Mouse (Mus musculus) megakaryocyte-erythroid progenitor cell, adult 5-6 weeks (primary cell): ENCODE results near the gene Armc9. TPM values are rescaled to one million over a fixed set of nuclear protein-coding genes. Genes with fewer than 3 reads are reported as not detected.

Source experiments
- ATAC-seq: replicated peaks from 2 replicates; pipeline ENCODE4 v1.8.0; 2016; ENCODE audit warnings: mild to moderate bottlenecking, inconsistent platforms; ENCODE audit not compliant: severe bottlenecking, poor library complexity, low FRiP score, low TSS enrichment
- total RNA-seq, 2 experiments: library from RNA; stranded (forward) in 1 of 2; stranded (reverse) in 1 of 2; fragments of 200-1000, 215-1000 nt in 1 of 2; fragments of >200 nt in 1 of 2; fragmentation: Nextera tagmentation in 1 of 2; gene quantifications; 2 replicates each; pipeline ENCODE4 v1.2.3; 2014 to 2017

Armc9 gene
- total RNA-seq, 2 experiments from 2014 or later, result 8.8 to 25.4 TPM

DNA sequence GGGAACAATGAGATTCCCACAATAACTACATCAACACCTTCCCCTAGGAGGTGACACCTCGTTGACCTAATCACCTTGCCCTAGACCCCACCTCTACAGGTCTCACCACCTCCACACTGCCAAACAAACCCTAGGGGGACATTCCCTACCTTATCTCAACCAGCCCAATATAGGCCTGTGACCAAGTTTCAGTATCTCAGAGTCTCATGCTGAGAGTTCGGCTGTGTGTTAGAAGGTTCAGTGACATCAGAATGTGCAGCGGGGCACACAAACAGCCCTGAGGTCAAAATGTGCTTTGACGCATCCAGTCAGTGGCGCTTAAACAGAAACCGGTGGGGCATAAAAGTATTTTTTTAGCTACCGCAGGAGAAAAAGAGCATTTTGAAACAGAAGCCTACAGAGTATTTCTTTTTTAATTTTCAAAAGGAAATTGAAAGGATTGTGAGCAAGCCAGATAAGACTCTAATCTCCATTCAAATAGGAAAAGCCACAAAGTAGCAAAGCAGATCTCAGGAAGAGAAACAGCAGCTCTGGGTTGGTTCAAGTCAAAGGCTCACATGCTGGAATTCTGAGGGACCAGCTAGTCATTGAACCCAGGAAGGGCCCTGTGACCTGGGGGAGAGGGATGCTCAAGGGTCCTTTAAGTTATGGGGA is 103.7 kb downstream of the Armc9 start:
- ATAC-seq, result peak; percentile 69

GRCm38 (mm10) chr1:86263564-86264339 is 109.2 kb downstream of the Armc9 start:
- peak; percentile 49 for ATAC-seq

- no peak for ATAC-seq
Measured at GRCm38 (mm10) chr1:86265060-86265459, 110.5 kb downstream of the Armc9 start.

- peak; percentile 77 for ATAC-seq
Measured at GRCm38 (mm10) chr1:86268492-86269189, 114.1 kb downstream of the Armc9 start.

DNA sequence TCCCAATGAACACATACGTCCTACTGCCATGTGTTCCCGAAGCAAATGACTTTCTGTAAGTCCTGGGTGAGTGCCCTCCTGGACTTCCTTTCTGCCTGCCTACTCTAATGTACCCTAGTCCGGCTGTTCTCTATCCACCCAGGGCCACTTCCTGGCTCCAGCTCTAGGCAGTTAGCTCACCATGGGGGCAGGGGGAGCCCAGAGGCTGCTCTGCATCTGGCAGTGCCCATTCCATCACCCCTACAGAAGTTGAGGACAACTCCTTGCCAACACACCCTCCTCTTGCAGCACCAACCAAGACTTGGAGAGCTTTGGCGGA is 114.6 kb downstream of the Armc9 start:
- no peak for ATAC-seq

GRCm38 (mm10) chr1:86271707-86272106 is 117.1 kb downstream of the Armc9 start:
- ATAC-seq, result no peak

DNA sequence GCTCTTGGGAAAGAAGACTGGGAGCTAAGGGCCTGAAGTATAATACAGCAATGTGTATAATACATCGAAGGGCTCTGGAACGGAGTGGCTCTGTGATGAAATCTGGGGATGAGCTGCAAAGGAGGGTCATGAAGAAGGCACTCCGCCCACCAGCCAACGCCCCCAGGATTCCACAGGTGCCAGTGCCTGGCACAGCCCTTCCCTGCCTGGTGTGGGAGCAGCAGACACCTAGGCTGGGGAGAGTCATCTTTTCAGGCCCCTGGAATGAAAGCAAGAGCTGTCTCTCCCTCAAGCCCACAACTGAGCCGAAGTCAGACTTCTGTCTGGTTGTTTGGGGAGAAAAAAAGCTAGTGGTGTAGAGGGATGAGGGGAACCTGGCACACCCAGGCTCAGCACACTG is 122.5 kb downstream of the Armc9 start:
- no peak for ATAC-seq

DNA sequence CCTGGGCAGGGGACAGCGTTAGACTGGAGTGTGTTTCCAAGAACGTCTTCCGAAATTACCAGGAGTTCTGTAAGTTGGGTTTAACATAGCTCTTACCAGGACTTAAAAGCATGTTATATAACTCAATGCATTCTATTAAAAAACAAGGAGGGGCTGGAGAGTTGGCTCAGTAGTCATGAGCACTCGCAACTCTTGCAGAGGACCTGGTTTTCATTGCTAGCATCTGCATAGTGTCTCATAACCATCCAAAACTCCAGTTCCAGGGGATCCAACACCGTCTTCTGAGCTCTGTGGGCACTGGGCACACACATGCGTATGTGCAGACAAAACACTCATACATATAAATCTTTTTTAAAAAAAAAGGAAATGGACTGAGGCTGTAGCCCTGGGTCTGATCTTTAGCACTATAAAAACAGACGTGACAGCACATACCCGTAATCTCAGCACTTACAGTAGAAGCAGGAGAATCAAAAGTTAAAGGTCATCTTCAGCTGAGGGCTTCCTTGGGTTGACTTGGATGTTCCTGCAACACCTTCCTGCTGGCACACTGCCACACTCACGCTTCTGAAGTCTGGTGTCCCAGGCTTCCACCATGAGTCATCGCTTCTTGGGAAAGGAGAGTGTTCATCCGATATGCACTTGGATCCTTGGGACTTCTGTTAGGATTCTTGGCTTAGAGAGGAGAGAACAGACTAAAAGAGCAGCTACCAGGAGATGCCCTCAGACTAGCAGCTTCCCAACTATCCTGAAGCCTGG is 127.4 kb downstream of the Armc9 start:
- ATAC-seq, result no peak

GRCm38 (mm10) chr1:86284101-86284500 is 129.5 kb downstream of the Armc9 start:
- ATAC-seq, result no peak

- no peak for ATAC-seq
Measured at GRCm38 (mm10) chr1:86285295-86285694, 130.7 kb downstream of the Armc9 start.

DNA sequence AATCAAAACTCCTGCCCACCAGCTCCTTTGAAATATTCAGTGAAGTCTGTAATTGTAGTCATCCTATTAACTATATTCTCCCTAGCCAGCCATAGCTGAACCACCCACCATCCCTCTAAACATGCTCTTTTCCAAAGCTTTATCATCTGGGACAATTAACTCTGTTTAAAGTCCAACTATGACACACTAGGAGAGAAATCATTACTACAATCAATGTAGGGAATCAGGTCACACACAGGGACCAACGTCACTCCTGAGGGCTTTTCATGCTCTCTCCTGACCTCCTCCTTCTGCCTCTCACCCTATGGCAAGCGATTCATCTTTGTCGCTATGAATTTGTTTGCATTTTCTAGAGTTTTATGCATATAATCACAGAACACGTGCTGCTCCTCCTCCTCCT is 132.9 kb downstream of the Armc9 start:
- ATAC-seq, result no peak

- no peak for ATAC-seq
Measured at GRCm38 (mm10) chr1:86290452-86290851, 135.9 kb downstream of the Armc9 start.

DNA sequence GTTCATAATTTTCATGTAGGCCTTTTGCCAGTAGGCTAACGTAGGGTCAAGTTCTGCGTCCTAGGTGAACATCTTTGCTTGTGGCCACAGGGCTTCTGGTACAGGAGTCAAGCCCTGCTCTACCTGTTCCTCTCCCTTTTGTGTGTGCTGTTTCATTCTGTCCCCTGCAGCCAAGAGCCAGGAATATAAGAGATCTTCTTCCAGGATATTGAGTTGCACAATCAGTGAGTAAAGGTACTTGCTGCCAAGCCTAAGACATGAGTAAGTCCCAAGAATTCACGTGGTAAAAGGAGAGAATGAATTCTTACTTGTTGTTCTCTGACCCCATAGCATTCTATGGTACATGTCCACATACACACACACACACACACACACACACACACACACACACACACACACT is 138.5 kb downstream of the Armc9 start:
- no peak for ATAC-seq

DNA sequence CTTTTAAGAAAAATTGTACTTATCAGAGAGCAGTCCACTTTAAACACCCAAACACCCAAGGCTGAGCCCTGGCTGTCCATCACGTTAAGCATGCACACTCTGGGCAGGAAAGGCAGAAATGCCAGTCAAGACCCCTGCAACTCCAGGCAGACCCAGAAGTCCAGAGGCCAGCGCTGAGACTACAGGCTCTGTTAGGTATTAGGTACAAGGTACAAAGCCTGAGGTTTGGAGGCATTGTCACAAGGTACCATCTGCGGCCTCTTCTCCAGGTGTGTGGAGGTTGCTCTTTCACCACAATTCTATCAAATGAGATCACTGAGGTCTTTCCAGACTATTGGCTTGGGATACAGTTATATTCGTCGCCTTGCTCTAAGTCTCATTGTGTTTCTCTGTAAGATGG is 139.3 kb downstream of the Armc9 start:
- ATAC-seq, result no peak

- ATAC-seq, result no peak
Measured at GRCm38 (mm10) chr1:86294472-86294871, 139.9 kb downstream of the Armc9 start.

- no peak for ATAC-seq
Measured at GRCm38 (mm10) chr1:86300093-86300492, 145.5 kb downstream of the Armc9 start.

GRCm38 (mm10) chr1:86300731-86301130 is 146.2 kb downstream of the Armc9 start:
- ATAC-seq, result 0 out of 2 replicates have a peak, but pooled peaks have one; percentile 16

- no peak for ATAC-seq
Measured at GRCm38 (mm10) chr1:86301221-86302091, 146.9 kb downstream of the Armc9 start.

- ATAC-seq, result no peak
Measured at GRCm38 (mm10) chr1:86302532-86302931, 148.0 kb downstream of the Armc9 start, which contains the start of gene B3gnt7. TSS of gene B3gnt7 (plus strand) at chr1:86302832.
